Mouse (Mus musculus): ENCODE results near the gene Phtf2. TPM values are rescaled to one million over a fixed set of nuclear protein-coding genes. Genes with fewer than 3 reads are reported as not detected.
A peak's percentile ranks its signal among the peaks of the same experiment; 100 is the strongest.
"Not testable (repeated sequence)": the region's sequence is repeated elsewhere in the genome, so short reads cannot be mapped to it uniquely, and the experiment has no call there.

Gene Phtf2
- total RNA-seq, 2 experiments from 2014 or later: 23.2 to 24.9 TPM

DNA sequence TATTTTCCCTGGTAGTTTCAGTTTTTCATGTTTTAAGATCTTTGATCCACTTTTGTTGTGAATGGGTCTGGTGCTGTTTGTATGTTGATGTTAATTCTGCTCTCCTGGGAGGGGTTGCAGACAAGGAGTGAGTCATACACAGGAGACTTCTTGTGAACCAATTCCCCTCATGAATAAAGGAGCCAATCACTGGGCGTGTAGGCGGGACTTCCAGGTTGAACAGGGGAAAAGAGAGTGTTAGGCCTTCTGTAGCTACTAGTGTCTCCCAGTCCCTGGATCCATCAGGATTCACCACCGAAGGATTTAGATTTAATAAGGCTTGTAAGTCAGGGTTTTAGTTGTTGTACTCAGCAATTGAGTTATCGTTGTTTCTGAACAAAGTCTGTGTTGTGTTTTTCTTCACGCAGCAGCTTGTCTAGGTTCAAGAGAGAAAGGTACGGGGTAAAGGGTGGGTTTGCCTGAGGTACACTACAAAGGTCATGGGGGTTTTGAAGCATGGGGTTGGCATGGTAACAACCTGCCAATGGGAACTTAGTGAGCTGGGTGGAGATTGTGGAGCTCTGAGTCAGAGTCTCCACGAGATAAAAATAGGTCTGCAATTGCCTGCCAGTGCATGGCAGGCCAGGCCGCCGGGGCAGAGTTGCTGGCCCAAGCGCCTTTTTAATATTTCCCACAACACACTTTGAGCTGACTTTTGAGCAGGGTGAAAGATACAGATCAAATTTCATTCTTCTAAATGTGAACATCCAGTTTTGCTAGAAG lies 90.0 kb downstream of the Phtf2 start:
- intact Hi-C loops (cut with DNase I): no loop called here
- DNase-seq (ENCODE audit: low spot score in 2 of 2): no peak

DNA sequence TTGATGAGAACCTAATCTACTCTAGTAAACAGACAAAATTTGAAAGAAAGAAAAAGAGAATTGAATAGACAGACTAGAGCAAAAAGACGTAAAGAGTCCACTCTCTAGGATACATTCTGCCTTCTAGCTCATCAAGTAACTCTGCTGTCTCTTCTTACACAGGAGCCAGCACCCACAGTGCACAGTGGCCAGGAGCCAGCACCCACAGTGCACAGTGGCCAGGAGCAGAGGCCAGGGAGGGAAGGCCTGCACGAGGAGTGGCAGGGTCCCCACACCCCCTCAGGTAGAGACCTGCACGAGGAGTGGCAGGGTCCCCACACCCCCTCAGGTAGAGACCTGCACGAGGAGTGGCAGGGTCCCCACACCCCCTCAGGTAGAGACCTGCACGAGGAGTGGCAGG lies 95.5 kb downstream of the Phtf2 start:
- DNase-seq (ENCODE audit: low spot score in 2 of 2); intact Hi-C loops (cut with DNase I): not testable (repeated sequence)

DNA sequence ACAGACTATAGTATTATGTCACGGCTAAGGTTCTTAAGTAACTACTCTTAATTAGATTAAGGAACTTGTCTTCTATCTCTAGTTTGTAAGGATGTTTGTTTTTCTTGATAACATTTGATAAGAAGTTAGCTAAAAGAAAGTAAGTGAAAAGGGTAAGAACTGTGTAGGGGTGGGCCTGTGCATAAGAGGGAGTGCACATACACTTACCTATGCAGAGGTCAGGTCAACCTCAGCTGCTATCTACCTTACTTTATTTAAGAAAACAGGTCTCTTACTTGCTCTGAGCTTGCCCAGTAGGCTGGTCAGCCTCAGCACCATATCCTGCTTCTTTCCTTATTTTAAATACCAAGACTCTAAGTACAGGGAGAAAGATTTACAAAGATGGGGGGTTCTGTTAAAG lies 100.8 kb downstream of the Phtf2 start:
- DNase-seq (ENCODE audit: low spot score in 2 of 2): no peak
- intact Hi-C loops (cut with DNase I): no loop called here

DNA sequence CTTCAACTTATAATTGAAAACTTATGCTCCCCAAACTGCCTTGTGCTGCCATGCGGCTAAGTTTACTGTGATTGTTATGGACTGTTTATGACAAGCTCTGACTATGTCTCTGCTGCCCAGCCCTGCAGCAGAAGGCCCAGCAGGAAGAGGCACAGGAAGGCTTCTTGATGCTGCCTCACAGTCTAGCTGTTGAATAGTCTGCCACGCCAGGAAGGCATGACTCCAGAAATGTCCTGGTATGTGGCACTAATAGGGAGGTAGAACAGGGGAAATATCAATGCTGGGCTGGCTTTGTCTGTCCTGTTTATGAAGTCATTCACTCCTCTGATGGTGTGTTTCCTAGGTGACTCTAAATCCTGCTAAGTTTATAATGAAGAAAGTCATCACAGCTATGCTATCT lies 102.7 kb downstream of the Phtf2 start:
- intact Hi-C loops (cut with DNase I): loop anchor here (10.0 kb wide), 1 partner anchor 1254 kb away; no protein-coding TSS in a partner anchor
- DNase-seq (ENCODE audit: low spot score in 2 of 2): no peak

DNA sequence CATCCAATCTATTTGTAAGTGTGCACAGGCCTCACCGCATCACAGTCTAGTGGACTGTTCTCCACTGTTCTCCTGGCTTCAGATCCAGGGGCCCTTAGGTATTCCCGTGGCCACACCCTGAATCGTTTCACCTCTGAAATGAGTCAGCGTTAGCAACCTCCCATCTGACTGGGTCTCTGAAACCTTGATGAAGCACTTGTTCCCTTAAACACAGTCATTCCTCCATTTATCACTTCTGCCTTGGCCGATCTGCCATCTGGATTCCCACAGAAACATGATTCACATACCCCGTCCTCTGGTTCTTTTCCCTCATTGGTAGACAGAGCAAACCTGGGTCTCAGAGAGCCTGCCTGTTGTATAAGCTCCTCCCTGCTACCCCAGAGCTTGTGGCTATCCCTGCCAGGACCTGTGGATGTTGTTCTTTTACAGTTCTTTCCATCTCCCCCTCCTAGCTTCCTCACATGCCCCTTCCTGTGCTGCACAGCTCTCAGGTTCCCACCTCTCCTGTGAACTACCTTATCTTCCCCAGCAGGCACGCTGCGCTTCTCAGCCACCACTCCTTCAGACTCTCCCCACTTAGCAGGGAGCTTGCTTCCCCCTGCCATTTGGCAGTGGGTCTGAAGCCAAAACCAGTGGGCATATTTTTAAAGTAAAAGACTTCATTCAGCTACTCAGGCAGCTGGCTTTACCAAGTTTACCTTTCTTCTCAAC lies 103.5 kb downstream of the Phtf2 start:
- intact Hi-C loops (cut with DNase I): loop anchor here (10.0 kb wide), 1 partner anchor 1254 kb away; no protein-coding TSS in a partner anchor

DNA sequence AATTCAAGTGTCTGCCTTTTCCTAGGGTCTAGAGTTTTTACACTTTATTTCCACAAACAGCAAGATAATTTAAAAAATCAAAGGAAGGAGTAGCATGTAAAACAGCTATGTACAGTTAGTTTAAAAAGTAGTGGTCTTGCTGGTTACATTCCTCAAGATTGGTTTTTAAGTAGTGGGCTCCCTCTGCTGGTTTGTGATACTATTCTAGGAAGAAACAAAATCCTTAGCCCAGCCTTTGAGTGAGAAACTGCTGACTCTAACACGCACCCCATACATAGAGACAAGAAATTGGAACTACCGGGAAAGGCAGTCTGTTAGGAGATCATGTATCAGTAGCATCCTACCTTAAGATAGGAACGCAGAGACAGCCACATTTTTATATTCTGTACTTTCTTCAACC lies 108.6 kb downstream of the Phtf2 start:
- peak; percentile 67 to 74 for DNase-seq (ENCODE audit: low spot score in 2 of 2)
- intact Hi-C loops (cut with DNase I): loop anchor here (10.0 kb wide), 1 partner anchor 1249 kb away; no protein-coding TSS in a partner anchor

More for the DNA sequence above, 103.5 kb downstream of the Phtf2 start:
- no peak for DNase-seq (ENCODE audit: low spot score in 2 of 2)

DNA sequence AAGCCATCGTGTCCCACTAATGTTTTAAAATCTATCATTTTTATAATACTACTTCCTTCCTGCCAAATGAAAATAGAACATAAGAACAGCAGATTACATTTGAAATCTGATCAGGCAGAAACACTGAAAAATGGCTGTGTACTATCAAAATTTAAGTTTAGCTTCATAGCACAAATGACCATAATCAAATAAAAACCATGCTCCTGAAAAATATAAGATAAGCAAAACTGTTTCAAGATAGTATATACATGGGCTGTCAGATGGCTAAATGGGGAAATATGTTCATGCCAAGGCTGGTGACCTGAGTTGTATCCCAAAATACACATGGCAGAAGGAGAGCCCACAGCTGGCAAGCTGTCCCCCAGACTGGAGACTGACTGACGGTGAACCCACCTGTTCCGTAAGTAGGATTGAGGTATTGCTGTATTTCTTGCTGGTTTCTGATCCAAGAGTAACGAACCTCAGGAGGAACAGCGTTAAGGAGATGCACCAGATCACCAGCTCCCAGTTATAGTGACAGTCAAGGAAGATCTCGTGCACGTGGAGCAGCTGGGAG lies 116.5 kb downstream of the Phtf2 start:
- intact Hi-C loops (cut with DNase I): no loop called here
- no peak for DNase-seq (ENCODE audit: low spot score in 2 of 2)

DNA sequence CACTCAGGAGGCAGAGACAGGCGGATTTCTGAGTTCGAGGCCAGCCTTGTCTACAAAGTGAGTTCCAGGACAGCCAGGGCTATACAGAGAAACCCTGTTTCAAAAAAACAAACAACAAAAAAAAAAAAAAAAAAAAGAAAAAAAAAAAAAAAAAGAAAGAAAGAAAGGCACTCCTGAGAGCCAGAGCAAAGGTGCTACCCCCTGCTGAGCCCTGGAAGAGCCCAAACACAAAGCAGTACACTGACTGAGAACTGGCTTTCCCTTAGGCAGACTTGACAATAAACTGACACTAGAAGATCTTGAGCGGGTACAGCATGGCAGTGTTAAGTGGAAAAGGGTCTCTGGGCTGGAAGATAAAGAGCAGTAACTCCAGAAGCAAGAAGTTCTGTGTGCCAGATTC lies 119.5 kb downstream of the Phtf2 start:
- DNase-seq (ENCODE audit: low spot score in 2 of 2); intact Hi-C loops (cut with DNase I): not testable (repeated sequence)

DNA sequence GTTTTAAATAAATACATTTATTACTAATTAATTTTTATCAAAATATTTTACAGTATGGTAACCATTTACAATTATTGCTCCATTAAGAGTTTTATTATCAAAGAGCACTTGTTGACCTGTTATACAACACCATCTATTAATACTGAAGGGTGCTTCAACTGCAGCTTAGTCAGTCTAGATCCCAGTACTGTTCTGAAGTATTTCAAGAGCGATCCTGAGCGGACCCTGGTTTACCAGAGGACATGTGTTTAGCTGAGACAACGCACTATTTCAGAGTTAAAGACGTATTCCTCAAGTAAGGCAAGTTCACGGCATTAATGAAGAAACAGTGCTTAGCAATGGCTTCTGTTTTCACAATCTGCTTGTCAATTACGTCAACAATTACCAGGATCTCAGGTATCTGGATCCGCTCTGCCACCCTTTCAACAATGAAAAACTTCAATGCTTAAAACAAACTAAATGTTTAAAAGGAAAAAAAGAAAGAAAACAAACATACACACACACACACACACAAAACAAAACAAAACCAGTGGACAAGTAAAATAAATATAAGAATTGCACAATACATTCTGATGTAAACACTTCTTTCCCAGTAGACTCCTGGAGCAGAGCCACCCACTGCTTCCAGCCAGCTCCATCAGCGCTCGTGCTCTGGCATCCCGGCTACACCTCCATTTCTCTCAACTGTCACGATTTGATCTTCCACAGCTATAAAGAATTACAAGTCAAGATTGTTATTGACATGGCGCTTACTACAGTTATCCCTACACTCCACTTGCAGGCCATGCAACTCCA lies 121.4 kb downstream of the Phtf2 start:
- intact Hi-C loops (cut with DNase I): no loop called here
- no peak for DNase-seq (ENCODE audit: low spot score in 2 of 2)

DNA sequence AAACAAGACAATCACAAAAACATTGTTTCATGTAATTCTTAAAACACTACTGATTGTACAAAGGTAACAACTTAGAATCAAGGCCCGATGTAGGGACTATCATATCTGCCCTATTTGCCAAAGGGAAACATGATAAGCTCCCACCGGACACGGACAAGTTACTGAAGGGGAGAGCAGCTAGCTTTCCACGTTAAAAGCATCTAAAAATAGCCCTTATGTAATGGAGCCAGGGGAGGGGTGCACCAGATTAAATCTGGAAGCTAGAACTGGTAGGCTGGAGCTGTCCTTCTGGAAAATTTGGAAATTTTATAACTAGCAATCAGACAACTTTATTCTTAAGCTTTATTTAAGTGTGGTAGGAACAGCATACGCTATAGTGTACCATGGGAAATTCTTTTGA lies 122.2 kb downstream of the Phtf2 start:
- no peak for DNase-seq (ENCODE audit: low spot score in 2 of 2)
- intact Hi-C loops (cut with DNase I): no loop called here

DNA sequence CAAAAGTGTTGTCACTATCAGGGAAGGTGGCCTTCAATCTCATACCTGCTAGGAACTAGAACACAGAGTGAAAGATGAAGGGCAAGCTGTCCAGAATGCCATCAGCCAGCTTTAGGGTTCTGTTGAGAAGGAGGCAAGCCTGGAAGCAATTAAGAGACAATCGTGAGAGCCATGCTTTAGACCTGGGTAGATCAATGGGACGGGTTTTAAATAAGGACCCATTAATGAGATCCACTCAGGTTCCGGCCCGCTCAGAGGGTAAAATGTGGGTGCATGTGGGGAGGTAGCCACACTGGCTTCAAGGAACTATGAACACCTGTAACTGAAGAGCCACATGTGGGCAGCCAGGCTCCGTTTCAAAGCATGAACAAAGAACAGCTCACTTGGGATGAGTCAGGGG lies 128.0 kb downstream of the Phtf2 start:
- no peak for DNase-seq (ENCODE audit: low spot score in 2 of 2)
- intact Hi-C loops (cut with DNase I): no loop called here

DNA sequence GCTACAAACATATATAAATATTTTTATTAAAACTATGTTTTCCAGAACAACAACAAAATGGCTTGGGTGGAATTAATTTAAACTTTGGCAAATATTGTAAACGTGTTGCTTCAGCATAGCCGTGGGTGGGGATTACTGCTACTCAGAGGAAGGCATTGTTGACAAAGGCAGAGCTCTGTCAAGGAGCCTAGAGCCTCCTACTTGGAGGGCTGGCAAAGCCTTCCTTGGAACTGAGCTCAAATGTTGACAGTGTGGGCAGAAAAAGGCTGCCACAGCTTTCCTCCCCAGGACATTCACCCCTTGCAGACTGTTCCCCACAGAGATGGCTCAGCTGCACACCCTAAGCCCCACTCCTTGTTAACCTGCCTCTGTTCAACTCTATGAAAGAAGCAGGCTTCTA lies 128.8 kb downstream of the Phtf2 start:
- DNase-seq (ENCODE audit: low spot score in 2 of 2): no peak
- intact Hi-C loops (cut with DNase I): no loop called here

DNA sequence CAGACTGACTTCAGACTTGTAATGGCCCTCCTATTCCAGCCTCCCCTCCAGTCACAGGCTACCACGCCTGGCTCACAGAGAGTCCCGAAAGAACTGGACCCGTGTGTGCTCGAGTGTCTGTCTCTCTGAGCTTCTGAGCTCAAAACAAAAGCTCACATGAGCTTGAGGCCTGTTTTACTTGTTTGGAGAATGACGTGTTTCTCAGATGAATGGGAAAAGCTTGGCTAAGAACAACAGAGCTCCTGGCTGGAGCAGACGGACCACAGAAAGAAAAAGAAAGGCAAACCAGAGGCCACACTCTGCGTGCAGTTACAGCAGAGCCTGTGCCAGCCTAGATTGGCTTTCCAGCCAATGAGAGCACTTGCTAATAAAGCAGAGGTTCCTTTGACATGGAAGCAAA lies 130.2 kb downstream of the Phtf2 start:
- intact Hi-C loops (cut with DNase I): no loop called here
- DNase-seq (ENCODE audit: low spot score in 2 of 2): no peak

DNA sequence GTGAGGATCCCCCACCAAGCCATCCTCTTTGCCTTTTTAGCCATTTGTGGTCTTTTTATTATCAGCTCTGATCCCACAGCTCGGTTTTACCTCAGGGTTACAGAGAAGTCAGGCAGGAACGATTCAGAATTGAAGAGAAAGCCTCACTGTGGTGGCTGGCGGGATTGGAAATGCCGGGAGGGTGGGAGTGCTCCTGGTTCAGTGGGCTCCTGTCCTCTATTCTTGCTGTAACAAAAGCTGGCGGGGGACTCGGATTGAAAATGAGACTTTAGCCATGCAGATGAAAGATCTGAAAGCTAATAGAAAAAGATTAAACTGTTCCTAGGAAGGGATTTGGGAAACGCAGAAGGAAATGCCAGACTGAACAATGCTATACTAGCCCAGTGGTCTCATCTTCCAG lies 130.9 kb downstream of the Phtf2 start:
- DNase-seq (ENCODE audit: low spot score in 2 of 2): no peak
- intact Hi-C loops (cut with DNase I): no loop called here

DNA sequence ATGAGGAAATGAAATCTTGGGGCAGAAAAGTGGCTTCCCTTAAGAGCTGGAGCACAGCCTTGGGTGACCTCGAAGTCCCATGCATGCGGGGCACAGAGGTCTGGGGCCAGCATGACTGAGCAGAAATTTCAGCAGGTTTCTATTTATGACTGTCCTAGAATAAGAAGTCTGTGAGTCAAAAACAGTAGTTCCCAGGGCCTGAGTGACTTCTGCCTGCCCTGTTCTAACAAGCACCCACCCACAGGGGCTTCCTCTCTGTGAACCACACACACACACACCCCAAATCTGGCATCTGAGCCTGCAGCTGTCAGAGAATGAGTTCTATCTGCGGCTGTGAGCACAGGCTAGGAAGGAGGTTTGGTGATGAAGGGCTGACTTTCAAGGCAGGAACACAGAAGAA lies 132.4 kb downstream of the Phtf2 start:
- no peak for DNase-seq (ENCODE audit: low spot score in 2 of 2)
- intact Hi-C loops (cut with DNase I): no loop called here

DNA sequence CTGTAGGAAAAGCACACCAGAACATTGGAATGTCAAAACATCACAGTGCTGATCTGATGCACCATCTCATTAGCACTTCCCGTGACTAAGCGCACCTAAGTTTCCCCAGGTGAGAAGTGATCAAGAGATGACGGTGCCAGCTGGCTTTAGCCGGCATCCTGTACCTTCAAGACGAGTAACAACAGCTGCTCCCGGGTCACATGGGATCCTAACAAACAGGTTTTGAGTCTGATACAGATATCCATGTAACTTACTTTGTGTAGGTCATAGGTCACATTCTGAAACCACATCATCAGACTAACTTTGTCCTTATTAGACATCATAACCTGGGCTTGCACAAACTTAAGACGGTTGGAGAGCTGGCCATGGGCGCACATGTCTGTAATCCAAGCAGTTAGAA lies 133.1 kb downstream of the Phtf2 start:
- no peak for DNase-seq (ENCODE audit: low spot score in 2 of 2)
- intact Hi-C loops (cut with DNase I): no loop called here

DNA sequence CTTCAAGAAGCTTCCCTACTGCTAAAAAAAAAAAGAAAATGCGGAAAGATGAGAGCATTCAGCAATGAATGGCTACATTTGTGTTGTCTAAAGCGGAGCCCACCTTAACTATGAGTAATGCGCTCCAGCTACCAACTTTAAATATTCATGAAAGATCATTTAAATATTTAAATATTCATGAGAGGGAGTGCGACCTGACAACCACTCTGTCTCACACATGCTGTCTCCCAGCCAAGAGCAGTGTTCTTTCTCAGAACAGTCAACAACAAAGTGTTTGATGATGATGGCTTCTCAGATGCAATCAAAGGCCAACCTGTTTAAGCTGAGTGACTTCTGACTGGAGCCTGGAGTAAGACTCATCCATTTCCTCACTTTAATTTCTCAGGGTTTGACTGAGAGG lies 133.8 kb downstream of the Phtf2 start:
- no peak for DNase-seq (ENCODE audit: low spot score in 2 of 2)
- intact Hi-C loops (cut with DNase I): no loop called here

DNA sequence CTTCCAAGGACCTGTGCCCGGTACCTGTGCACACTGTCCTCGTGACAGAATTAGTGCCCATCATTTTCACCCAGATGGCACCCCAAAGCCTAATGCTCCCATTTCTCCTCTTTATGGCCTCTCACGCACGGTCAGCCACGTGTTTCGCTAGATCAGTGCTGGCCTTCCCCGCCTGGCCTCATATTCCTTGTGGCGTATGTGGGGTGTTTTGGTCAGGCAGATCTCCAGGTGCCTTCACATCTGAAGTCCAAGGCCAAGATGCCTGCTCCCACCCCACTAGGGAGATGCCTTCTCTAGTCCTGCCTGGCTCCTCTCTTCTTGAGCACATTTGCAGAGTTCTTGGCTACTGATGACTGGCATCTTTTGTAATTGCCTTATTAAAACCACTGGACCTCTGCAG lies 140.0 kb downstream of the Phtf2 start:
- no peak for DNase-seq (ENCODE audit: low spot score in 2 of 2)
- intact Hi-C loops (cut with DNase I): no loop called here

DNA sequence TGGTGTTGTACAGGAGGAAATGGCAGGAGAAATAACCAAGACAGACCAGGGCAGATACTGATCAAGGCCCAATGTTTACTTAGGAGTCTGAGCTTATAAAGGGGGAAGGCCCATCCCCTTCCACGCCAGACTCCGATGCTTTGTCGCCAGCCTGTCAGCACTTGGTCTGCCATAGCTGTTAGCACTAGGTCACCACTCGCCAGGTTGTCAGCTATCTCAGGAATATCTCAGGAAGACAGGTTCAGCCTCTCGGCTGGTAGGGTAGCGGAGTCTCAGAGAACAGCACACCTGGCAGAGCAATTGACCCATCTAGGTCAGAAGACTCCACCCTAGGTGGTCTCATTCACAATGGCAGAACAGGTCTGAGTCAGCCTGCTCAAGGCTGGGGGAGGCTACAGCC lies 140.7 kb downstream of the Phtf2 start:
- DNase-seq (ENCODE audit: low spot score in 2 of 2): no peak
- intact Hi-C loops (cut with DNase I): no loop called here

DNA sequence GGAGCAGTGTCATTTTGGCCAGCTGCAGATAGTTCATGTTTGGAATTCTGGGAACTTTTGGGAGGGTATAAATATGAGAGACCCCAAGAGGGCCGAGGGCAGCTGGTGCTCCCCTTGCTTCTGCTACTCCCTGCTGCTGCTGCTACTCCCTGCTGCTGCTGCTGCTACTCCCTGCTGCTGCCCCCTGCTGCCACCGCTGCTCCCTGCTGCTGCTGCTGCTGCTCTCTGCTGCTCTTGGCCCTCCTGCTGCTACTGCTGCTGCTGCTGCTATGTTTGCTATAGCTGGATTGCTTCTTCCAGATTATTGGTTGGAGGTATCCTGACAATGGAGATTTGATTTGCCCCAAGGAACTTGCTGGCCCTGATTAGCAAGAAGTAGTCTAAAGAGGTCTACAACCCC lies 143.1 kb downstream of the Phtf2 start:
- intact Hi-C loops (cut with DNase I): no loop called here

More for the DNA sequence above, 143.1 kb downstream of the Phtf2 start:
- DNase-seq (ENCODE audit: low spot score in 2 of 2): no peak

All from left cerebral cortex, postnatal 14 days (tissue).